Mouse (Mus musculus): ENCODE data around the gene Eftud2. TPM values are rescaled to one million over a fixed set of nuclear protein-coding genes. Genes with fewer than 3 reads are reported as not detected.

Eftud2 gene
- 124 TPM for polyA plus RNA-seq (2017; shearing (Covaris generic))

DNA sequence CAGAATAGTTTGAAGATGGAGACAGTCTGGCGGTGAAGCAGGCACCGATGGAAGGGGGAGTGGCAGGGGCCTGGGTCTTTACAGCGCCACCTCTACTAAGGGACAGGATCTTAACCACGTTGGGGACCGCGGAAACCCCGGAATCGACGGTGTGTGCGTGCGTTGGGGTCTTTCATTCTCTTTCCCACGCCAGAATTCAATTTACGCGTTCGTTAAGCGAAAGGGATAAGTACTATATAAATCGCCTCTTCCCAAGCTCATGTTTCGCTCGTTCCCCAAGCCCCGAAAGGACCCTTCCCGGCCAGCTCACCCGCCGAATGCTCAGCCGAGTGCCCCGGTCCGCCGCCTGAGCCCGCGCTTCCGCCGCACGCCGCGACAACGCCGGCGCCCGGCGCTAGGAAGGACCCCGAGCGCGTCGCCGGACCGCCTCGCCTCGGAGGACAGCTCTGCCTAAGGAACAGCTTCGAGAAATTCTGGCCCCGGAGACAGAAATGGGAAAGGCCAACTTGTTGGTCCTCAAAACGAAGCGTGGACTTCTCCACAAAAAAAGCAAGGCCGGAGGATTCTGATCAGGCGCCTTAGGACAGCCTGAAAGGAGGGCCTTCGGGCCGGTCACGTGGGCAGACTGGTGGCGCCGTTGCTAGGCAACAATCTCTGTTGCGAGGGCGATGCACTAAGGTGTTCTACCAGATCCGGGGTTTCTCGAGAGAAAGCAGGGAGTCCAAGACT is at the start of gene Eftud2, which contains the start of gene Ccdc103:
TSS of gene Eftud2 (minus strand) at position 401 of the 729 bp plus-strand sequence.
TSS of gene Ccdc103 (plus strand) at position 620 of the 729 bp plus-strand sequence.

DNA sequence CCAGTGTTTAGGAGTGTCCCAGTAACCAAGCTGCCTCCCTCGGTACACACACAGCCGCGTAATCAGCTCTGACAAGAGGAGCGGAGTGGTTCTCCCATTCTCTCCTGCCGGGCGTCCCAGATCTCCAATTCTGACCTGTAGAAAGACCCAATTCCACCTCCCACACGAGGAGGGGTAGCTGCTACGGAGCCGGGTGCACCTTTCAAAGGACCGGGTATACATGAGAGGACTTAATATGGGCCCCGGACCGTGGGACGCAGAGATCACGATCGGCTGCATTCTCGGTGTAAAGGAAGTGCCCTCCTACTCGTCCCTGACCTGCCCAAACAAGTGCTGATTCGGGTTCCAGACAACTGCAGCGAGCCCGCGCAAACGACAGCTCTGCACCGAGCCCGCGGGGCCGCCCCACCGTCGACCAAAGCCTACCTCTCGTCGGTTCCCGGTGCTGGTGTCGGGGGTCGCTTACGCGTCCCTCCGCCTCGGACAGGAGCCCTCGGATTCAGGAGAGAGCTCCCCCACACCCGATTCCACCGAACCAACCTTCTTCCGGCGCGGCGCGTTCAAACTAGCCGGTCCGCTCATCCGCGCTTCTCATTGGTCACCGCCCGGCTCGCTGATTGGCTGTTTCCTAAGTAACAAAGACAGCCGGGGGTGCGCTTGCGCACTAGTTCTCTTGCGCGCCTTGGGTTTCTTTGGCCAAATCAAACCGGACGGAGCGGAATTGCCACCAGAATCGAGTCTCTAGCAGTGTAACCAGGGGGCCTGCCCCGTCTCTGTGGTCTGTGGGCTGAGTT is 44.0 kb upstream of the Eftud2 start, which contains the start of gene Kif18b:
TSS of gene Kif18b (minus strand) at position 568 of the 794 bp plus-strand sequence.

DNA sequence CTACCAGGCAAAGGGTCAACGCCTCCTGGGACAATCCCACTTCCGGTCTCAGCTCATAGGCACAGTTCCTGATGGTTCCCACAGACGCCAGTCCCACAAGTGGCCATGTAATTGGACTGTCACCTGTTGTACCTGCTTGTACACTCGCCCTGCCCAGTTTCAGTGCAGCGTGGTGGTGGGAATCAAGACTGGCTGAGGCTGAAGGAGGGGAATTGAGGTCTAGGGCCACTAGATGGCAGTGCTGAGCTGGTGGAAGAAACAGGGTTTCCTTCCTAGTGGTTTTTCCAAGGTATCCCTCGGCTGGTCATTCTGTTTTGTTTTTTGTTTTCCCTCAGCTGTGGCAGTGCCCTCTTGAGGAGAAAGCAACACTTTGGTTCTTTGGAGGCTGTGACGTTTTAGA is 20.0 kb upstream of the Eftud2 start, which contains the start of gene Gfap:
TSS of gene Gfap (minus strand) at position 150 of the 400 bp plus-strand sequence.

DNA sequence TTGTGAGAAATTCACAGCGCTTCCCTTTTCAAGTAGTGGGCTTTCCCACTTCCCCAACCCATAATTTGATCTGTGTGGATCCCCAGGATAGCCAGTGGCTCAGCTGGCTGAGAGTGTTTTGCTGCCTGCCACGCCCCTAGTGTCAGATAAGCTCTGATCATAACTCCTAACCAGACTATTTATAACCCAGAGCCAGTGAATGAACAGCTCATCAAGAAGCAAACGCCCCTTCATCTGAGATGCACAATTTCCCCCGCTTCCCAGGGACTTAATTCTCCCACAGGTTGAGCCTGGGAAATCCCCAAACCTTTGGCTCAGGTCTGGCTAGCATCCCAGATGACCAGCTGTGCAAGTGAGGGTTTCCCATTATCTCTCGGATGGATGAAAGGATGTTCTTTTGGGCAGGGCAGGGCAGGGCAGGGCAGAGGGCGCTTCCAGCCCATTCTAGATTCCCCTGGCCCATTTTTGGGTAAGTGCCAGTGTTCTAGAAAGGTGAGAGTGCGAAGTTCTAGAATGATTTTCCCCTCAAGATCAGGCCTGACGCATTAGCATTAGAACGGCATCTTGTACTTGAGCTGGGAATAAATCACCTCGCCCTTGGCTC is 3.9 kb upstream of the Eftud2 start, which contains the start of gene Fam187a:
TSS of gene Fam187a (plus strand) at position 554 of the 604 bp plus-strand sequence.

DNA sequence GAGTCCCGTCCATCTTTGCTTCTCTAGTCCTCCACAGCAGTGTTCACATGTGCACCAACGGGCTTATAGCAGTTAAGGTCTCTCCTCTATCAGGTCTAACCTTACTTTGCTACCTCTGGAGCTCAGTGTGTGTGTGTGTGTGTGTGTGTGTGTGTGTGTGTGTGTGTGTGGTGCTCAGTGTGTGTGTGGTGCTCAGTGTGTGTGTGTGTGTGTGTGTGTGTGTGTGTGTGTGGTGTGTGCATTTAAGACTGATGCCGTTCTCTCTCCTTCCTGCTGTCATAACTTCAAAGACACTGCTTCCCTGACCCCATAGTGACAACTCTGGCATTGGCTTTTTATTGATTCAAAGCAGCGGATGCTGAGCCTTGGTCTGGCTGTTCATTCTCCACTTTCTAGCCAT is 45.2 kb downstream of the Eftud2 start, which contains the start of gene Higd1b:
TSS of gene Higd1b (plus strand) at position 301 of the 400 bp plus-strand sequence.

DNA sequence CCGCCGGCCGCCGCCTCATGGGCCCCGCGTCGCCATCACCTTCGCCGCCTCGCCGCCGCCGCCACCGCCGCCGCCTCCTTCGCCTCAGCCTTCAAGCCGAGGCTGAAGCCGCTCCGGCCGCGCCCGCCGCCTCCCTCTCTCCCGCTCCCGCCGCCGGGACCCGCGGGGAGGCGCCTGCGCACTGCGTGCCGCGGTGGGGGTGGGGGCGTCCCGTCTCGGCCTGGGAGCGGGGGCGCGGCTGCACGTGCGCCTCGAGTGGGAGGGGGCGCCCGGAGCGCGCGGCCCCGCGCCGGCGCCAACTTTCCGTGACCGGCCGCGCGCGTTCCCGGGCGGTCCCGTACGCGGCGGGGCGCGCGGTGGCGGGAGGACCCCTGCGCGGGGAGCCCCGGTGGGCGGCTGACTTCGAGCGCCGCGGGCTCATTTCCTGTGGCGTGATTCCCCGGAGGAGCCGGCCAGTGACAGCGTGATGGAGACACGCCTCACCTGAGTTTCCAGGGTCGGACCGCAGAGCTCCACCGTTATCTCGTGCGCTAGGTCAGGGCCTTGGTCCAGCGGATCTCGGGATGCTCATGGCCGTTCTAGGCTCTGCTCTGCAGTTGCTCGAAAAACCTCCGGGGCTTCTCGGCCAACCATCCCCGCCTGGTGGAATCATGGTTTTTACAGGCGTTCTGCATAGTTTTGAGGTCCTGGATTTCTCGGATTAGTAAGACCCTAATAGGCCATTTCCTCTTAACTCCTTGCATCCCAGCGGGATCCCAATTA is 61.6 kb downstream of the Eftud2 start, which contains the start of gene Gjc1:
TSS of gene Gjc1 (minus strand) at position 680 of the 762 bp plus-strand sequence.

Other genes starting within 250 kb of the Eftud2 start
- not detected for gene Meioc, start 217.3 kb downstream of the Eftud2 start, polyA plus RNA-seq (2017; shearing (Covaris generic))
- 36.0 TPM for gene Ccdc43, start 183.2 kb downstream of the Eftud2 start, polyA plus RNA-seq (2017; shearing (Covaris generic))
- gene Adam11, start 119.5 kb downstream of the Eftud2 start, polyA plus RNA-seq (2017; shearing (Covaris generic)) = not detected
- gene Gjc1, start 61.3 kb downstream of the Eftud2 start, polyA plus RNA-seq (2017; shearing (Covaris generic)) = not detected
- gene Higd1b, start 45.1 kb downstream of the Eftud2 start, polyA plus RNA-seq (2017; shearing (Covaris generic)) = not detected
- not detected for gene Ccdc103, start 219 bp upstream of the Eftud2 start, polyA plus RNA-seq (2017; shearing (Covaris generic))
- gene Fam187a, start 4.2 kb upstream of the Eftud2 start, polyA plus RNA-seq (2017; shearing (Covaris generic)) = not detected
- gene Gfap, start 19.9 kb upstream of the Eftud2 start, polyA plus RNA-seq (2017; shearing (Covaris generic)) = not detected
- gene Kif18b, start 44.1 kb upstream of the Eftud2 start, polyA plus RNA-seq (2017; shearing (Covaris generic)) = 0.10 TPM
- gene C1ql1, start 65.7 kb upstream of the Eftud2 start, polyA plus RNA-seq (2017; shearing (Covaris generic)) = not detected
- 76.8 TPM for gene Nmt1, start 147.2 kb upstream of the Eftud2 start, polyA plus RNA-seq (2017; shearing (Covaris generic))
- gene Dcakd, start 147.3 kb upstream of the Eftud2 start, polyA plus RNA-seq (2017; shearing (Covaris generic)) = 10.3 TPM
- gene Plcd3, start 220.7 kb upstream of the Eftud2 start, polyA plus RNA-seq (2017; shearing (Covaris generic)) = not detected
- 33.6 TPM for gene Acbd4, start 220.7 kb upstream of the Eftud2 start, polyA plus RNA-seq (2017; shearing (Covaris generic))
- gene Hexim1, start 235.2 kb upstream of the Eftud2 start, polyA plus RNA-seq (2017; shearing (Covaris generic)) = 8.1 TPM